Mouse (Mus musculus) thymus, adult 18-20 months (tissue): Measurements from ENCODE around the gene Creb3l1.

ENCODE experiments used
- DNase-seq, 2 experiments: peaks; one replicate each; pipeline ENCODE4 v3.0.0; 2022; ENCODE audit warnings: mixed read lengths in 2 of 2

Creb3l1 gene

DNA sequence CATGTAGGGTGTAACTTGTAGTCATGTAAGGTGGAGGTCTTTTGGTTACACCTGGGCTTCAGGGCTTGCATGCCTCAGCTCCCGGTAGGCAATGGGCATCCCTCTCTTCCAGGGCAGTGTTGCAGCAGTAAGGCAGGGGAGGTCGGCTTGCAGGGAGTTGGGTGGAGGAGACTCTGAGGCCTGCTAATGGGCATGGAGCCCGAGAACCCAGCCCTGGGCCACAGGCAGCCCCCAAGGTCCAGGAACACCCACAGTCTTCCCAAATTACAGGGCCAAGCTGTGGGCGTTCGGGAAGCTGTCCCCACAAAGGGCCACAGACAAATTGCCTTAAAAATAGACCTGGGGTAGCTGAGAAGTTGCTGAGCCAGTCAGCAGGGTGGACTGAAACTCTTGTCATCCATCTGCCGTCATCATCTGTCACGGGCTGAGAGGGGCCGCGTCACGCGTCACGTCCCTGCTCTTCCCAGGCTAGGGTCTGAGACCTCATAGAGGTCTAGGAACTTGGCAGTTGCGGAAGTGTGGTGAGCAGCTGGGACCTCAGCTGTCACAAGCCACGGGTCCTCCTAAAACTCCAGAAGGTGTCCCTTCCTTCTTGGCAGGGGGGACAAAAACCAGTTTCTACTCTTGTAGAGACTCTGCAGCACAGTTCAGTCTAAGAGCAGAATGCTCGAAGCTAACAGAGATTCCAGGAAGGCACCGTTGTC, 26.2 kb downstream of the Creb3l1 start:
- no peak for DNase-seq

DNA sequence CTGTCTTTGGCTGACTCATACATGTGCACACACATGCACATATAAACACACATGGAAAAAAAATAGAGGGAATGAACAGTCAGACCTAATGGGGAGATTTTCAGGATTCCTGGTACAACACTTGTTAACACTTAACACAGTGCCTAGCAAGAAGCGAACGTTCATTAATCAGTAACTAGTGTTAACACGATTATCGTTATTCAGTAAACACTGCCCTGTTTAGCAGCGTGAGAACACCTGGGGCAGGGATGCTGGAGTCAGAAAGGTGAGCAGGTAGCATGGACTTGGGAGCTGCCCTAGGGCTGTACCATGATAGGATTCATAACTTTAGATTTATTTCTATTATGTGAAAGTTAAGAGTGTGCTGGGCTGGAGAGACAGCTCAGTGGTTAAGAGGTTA, 28.3 kb downstream of the Creb3l1 start:
- no peak for DNase-seq

DNA sequence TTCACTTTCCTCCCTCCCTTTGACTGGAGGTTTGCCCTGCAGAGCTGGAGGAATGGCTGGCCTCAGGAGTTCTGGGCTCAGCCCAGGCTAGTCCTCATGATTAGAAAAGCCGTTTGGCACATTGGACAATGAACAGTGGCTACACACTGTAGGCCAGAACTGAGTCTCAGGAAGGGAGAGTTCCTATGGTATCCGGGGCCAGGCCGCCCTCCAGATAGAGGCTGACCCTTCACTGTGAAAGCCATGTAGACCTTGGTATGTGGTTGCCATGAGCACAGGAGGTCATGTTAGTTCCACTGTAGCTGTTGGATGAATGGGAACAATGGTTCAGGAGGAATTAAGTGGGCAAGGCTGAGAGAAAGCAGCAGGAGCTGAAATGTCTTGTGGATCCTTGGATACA, 30.9 kb downstream of the Creb3l1 start:
- DNase-seq: no peak

DNA sequence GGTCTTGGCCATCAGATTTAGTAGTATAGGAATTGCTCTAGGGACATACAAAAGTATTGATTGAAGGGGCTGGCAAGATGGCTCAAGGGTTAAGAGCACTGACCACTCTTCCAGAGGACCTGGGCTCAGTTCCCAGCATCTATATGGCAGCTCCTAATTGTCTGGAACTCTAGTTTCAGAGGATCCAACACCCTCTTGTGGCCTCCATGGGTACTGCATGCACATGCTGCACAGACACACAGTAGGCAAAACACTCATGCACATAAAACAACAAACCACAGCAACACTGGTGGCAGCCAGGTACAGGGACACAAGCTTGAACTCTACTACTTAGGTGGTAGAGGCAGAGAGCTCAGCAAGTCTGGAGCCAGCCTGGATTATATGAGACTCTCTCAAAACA, 34.6 kb downstream of the Creb3l1 start:
- no peak for DNase-seq

DNA sequence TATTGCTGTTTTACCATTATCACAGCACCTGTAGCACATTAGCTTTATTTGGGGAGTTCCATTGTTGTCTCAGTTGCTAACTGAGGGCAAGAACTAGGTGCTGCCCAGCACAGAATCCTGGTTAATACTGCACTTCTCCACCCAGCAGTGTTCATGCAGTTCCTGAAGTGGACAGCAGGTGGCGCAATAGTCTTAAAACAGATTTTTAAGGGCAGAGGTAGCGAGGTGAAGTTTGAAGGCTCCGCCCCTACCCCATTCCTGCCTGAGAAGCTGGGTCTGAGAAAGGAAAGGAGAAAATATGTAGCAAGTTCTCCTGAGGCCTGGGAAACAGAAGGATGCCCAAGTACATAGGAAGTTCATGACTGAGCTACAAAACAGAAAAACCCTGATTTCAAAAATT, 36.8 kb downstream of the Creb3l1 start:
- DNase-seq: peak; percentile 48 to 61

DNA sequence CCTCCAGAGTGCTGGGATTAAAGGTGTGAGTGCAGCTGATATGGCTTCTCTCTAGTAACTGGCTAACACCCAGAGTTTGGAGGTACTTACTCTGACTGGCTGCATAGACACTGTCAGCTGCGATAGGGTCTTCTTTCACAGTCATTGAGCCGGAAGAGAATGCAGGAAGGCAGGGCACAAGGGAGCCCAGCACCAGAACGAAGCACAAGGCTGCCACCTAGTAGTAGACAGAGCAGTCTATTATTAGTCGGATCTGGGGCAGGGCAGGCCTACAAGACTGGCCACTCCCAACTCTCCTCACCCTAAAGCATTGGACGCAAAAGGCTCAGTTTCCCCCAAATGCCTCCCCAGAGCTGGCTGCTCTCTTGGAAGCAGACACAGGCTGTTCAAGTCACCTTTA, 38.2 kb downstream of the Creb3l1 start:
- DNase-seq: peak in 1 of 2 experiments; percentile 41

DNA sequence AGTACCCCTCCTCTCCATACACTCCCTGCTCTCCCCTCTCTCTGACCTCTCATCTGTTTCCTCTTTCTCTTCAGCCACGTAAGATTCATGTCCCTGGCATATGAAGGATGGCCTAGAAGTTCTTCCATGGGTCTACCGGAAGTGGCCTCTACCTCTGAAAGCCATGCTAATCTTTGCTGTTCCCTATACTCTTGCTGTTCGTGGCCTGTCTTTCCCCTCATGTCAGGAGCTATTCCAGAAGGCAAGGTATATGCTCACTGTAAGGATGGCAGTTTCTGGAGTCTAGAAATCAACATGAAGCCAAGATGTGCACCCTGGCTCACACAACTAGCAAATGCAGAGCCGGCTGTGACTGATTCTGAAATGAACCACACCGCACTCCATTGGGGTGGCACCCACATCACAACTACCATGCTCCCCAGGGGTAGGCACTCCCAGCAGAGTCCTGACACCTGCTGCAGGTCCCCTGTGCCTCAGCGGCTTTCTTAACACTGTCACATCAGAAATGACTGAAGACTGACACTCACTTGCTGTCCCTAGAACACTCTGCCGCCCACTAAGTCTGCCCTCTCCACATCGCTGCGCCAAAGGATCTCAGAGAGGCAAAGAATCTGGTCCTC, 39.3 kb downstream of the Creb3l1 start:
- no peak for DNase-seq

DNA sequence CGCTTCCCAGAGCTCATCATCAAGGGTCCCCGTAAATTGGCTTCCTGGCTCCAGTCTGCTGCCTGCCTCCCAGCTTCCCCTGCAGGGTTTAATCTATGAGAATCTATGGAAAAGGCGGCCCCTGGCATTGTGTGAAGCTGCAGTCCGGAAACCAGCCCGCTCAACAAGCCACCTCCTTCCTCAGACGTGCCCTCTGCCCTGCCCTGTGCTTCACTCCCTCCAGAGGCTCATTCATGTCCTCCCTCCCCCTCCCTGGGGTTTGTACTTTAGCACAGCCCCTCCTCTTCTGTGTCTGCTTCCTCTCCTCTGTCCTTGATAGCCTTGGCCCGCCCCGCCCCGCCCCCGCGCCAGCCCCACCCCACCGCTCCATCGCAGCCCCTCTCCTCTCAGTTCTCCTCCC, 39.9 kb downstream of the Creb3l1 start:
- peak; percentile 70 to 87 for DNase-seq

DNA sequence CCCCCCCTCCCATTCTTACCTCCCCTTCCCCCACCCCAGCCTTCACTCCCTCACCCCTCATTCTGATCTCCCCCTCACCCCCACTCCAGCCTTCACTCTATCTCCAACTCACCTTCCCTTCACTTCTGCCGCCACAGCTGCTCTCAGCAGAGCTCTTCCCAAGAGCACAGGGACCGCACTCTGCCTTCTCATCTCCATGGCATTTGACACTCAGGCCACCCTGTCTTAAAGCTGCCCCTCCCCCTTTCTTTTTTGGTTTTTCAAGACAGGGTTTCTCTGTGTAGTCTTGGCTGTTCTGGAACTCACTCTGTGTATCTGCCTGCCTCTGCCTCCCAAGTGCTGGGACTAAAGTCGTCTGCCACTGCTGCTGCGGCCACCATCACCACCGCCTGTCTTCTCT, 43.5 kb downstream of the Creb3l1 start:
- DNase-seq: no peak

DNA sequence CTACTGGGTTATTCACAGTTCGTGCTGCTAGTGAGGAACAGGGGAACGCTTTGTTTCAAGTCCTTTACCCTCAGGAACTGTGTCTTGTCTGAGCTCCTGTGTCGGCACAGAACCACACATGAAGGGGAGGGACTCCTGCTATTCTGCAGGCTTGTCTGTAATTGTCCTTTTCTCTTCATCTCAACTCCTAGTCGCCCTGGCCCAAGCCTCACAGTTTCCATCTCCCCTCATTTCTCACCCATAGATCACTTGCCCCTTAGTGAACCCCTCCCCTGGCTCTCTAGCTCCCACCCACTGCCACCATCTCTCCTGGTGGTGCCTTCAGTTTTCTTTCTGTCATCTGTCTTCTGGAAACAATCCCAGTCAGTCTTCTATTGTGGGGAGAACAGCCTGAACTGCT, 44.1 kb downstream of the Creb3l1 start:
- DNase-seq: no peak

DNA sequence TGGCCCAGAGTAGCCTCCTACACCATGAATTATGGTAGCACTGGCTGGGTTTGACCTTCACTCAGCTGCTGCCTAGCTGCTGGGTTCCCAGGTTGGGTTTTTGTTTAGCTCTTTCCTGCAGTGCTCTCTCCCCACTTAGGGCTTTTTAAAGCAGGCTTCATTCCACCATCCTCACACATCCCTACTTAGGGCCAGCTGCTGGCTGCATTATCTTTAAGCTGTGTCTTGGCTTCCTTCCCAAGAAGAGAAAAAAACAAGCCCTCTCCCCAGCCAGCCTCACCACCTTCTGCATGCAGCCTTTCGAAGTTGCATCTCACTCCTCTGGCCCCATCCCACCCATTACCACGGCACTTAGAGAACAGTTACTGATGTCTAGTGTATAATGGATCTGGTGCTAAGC, 45.8 kb downstream of the Creb3l1 start:
- DNase-seq: no peak

DNA sequence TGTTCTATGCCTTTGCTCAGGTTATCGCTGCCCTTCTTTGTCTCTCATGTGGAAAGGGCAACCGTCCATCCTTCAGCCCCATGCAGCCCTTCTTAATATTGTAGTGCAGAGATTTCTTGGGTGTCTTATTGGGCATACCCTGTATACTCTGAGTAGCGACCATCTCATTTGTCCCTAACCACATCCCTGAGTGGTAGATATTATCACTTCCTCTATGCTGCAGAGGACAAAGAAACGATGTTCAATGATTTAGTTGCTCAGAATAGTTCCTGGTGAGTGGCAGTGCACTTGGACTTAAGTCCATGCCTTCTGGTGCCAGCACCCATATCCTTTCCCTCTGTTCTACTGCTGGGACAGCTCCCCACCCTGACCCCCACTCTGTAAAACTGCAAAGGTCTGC, 46.3 kb downstream of the Creb3l1 start:
- DNase-seq: no peak

DNA sequence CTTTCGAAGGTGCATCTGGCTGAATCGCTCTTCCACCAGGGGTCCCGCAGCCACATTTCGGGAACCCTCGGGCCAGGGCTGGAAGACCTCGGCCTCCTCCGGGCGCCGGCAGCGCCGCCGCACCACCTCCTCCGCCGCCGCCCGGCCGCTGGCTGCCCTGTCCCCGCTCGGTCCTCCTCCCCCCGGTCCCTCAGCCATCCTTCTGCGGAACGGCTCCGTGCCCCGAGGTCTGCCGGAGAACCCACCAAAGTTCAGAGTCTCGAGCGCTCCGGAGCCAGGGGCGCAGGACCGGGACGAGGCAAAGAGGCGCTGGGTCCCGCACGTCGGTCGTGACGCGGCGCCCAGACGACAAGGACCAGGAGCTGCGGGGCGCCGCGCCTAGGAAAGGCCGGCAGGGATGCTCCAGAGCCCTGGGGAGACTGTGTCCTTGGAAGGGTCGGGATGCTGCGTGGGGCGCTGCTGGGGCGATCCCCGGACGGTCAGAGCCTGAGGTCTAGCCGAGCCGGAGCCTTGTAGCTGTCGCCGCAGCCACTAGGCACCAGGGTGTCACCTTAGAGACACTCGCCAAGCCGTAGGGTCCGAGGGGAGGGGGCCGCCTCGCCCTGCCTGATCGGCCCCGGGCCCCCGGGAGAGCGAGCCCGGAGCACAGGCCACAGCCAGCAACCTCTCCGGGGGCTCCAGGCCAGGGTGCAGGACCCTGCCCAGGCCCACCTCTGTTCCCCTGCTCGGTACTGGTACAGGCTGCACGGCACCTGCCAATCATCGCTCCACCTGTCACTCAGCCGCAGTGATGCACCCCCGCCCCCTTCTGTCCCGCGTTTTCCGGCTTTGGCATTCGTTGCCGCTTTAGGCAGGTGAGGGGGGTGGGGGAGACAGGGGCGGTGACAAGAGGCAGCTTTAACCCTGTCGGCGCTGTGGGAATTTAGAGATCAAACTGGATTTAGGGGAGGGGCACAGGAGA, 48.4 kb downstream of the Creb3l1 start, which contains the start of gene Dgkz:
Dgkz (minus strand) TSS at position 284 of the 961 bp plus-strand sequence.
- peak; percentile 41 to 46 for DNase-seq

DNA sequence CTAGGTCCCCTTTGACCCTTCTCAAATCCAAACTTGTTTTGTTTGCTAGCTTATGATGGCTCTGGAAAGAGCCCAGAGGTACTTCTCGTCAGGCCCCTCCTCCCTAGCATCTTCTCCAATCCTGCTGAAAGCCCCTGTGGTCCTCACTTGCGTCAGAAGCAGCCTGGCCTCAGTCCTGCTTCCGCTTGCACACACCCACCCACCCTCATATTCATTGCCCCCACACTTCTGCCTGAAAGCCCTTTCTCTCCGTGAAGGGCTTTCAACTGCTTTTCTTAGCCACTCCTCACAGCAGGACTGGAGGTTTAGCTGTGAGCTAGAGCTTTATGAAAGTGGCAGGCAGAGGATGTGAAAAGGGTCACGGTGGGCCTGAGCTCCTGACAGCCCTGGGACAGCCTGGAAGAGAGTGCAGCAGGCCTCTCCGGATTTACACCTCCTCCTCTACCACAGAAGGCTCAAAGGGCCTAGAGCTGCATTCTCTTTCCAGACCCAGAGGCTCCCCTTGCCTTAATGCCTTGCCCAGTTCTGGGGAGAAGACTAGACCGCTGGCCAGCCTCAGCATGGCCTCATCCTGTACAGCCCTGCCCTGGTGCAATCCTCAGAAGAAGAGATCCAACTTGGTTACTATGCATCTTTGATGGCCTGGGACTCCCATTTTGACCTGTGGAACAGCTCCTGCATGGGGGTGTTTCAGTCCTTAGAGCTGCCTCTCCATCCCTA, 50.7 kb downstream of the Creb3l1 start:
- DNase-seq: no peak

DNA sequence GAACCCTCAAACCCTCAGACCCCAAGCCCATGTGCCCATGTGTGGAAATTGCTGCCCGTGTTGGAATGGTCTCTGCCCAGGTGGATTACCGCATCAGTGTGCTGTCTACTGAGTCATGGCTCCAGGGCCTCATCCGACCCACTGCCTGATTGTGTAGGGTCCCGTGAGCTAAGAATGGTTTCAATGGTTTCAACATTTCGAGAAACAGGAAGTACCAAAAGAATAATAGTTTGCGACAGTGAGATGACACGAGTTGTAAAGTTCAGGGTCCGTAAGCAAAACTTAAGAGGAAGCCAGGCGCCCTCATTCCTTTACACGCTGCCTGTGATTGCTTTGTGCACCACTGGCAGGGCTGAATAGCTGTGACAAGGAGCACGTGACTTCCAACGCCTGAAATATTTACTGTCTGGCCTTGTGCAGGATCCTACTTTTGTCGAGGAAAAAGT, 52.2 kb downstream of the Creb3l1 start:
- DNase-seq: no peak

DNA sequence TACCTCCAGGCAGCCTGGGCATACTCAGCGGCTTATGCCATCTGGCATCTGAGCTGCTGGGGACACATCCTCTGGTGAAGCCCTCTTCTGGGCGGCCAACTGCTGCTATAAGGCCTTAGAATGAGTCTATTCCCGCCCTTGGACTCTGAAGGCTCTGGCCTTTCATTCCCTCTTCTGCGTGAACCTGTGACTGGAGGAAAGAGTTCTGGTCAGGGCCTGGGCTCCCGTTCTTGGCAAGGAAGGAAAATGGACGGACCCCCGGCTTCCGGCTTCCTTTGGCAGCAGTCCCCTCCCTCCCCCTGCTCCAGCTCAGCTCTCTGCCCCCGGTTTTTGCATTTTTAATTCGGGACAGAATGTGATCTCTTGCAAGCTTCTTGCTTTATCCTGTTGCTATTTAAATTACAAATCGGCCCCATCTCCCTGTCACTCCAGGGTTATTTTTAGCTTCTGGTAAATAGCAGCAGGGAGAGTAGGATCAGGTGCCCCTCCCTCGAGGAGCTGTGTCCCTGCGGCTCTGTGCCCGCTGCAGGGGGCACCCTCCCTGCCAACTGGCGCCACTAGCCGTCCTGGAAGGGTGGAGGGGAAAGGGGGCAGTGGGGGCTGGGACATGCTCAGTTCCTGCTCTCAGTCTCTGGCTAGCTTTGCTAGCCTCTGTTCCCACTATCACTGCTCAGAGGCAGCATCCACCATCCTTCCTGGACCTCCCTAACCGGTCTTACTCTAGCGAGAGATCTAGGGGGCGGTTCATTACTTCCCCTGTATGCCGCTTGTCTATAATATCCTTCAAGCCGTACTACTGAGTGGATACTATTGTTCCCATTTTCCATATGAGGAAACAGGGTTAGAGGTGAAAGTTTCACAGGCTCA, 52.8 kb downstream of the Creb3l1 start:
- no peak for DNase-seq

DNA sequence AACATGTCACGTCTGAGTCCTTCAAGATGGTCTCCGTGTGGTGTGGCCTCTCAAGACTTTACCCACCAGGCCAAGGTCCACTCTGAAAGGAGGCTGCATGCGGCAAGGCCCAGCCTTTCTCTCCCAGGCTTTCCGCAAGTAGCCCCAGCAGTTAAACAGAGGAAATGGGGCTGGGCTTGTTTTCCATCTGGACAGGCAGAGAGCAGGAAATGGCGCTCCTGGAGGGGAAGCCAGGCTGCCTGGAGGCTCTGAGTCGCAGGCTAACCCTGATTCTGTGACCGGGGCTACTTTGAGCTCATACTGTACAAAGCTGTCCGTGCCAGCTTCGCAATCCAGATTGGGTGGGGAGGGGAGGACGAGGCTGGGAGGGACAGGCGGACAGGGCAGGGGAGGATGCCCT, 56.3 kb downstream of the Creb3l1 start:
- DNase-seq: no peak

DNA sequence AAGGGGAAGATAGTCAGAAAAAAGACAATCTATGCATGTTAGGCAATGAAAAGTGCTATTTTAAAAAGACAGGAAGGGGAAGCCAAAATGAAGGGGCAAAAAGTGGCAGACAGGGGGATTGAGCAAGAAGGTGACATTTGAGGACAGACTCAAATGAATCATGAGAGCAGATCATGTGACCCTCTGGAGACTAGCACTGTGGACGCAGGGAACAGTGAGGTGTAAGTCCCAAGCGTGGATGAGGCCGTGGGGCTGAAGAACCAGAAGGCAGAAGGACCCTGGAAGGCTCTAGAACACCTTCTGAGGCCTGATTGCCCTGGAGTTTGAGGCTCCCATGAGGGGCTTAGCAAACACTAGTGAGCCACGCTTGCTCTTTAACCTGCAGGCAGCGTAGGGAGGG, 57.9 kb downstream of the Creb3l1 start:
- DNase-seq: no peak

DNA sequence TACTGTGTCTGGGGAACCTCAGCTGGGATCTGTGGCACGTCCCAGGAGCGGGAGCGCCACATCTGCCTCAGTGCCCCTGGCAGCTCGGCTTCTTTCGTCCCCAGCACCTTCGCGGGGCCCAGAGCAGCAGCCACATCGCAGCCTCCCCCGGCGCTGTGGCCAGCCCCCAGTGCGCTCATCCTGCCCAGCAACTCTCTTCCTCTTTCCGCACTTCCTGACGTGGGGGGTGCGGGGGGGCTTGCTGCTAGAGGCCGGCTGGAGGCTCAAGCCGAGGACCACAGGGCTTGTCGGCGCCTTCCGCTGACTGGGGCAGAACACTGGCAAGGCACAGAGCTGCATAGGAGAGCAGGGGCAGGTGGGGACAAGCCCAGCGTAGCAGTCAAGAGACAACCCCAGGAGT, 58.9 kb downstream of the Creb3l1 start:
- DNase-seq: peak in 1 of 2 experiments; percentile 51

DNA sequence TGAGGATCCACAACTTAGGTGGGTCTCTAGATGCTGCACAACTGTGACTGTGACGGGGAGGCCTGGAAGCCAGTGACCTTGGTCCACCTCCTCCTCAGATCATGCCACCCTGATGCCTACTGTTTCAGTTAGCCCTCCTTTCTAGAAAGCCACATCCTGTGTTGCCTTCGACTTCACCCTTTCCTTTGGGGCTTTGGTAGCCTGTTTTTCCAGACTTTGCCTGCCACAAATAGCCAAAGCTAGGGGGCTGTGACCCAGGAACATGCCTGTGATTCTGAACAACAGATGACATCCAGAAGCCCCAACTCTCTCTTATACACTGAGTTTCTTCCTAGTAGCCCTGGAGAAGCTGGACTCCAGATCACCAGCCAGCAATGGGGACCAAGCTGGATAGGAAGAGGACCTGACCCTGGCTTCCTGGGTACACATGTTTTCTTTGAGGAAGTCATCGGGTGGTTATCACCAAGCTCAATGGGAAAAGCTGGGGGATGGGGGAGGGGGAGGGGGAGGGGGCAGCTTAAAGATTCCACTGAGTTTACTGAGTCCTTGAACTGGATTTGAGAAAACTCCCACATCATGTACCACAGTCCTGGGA, 59.6 kb downstream of the Creb3l1 start:
- DNase-seq: no peak

DNA sequence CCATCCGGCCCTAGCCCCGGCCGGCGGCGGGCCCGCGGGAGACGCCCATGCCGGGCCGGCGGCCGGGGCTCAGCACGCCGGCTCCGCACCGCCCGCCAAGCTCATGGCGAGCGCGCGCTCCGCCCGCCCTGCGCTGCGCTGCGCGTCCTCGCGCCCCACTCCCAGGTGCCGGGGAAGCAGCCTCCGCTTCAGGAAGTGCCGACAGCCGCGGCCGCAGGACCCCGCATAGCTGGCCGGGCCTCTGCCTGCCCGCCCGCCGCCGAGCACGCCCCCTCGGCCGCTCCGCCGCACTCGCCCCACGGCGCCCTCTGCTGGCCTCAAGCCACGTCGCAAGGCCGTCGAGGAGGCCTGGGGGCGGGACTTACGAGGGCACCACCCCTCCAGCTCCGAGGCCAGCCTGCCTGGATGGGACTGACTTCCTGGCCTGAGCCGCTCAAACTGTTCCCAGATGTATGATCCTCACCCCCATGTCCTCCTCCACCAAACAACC, 60.8 kb downstream of the Creb3l1 start:
- peak; percentile 88 to 91 for DNase-seq
